Mouse (Mus musculus) stomach, postnatal 0 days (tissue): ENCODE data around the gene Serinc2.

Source experiments
- CTCF ChIP-seq: IDR thresholded peaks from 2 replicates; pipeline ENCODE4 v1.5.1; 2016; ENCODE audit warnings: antibody characterized with exemption, low read depth, mild to moderate bottlenecking, moderate library complexity
- EP300 ChIP-seq: optimal IDR thresholded peaks from 2 replicates; pipeline ENCODE3; 2016; ENCODE audit warnings: antibody characterized with exemption

GRCm38 (mm10) chr4:130266601-130267000 lies 12.4 kb downstream of the Serinc2 start:
- TF ChIP-seq CTCF: no peak
- no peak for TF ChIP-seq EP300
